Mouse (Mus musculus) spleen, postnatal 14 days (tissue): ENCODE results near the gene Psmf1.

ENCODE experiments used
- DNase-seq, 2 experiments: peaks; one replicate each; pipeline ENCODE4 v3.0.0; 2021 to 2022; ENCODE audit warnings: low spot score in 2 of 2

Gene Psmf1

GRCm38 (mm10) chr2:151735422-151735821, 8.6 kb downstream of the Psmf1 start:
- no peak for DNase-seq

GRCm38 (mm10) chr2:151733151-151733865, 10.7 kb downstream of the Psmf1 start:
- no peak for DNase-seq

GRCm38 (mm10) chr2:151724094-151724493, 19.9 kb downstream of the Psmf1 start:
- no peak for DNase-seq

- DNase-seq: no peak
Observed at GRCm38 (mm10) chr2:151716318-151717055, 27.5 kb downstream of the Psmf1 start.

- no peak for DNase-seq
Observed at GRCm38 (mm10) chr2:151715526-151715925, 28.5 kb downstream of the Psmf1 start.

- DNase-seq: no peak
Observed at GRCm38 (mm10) chr2:151712647-151713046, 31.3 kb downstream of the Psmf1 start.

- DNase-seq: no peak
Observed at GRCm38 (mm10) chr2:151702851-151703190, 41.2 kb downstream of the Psmf1 start.

GRCm38 (mm10) chr2:151702146-151702850, 41.7 kb downstream of the Psmf1 start:
- DNase-seq: no peak

GRCm38 (mm10) chr2:151701231-151702145, 42.5 kb downstream of the Psmf1 start, which contains the start of gene Tmem74b:
TSS of gene Tmem74b (plus strand) at chr2:151702008.
- DNase-seq: no peak

GRCm38 (mm10) chr2:151682976-151683375, 61.0 kb downstream of the Psmf1 start:
- DNase-seq: no peak

- DNase-seq: no peak
Observed at GRCm38 (mm10) chr2:151682357-151682756, 61.6 kb downstream of the Psmf1 start.

GRCm38 (mm10) chr2:151676234-151676633, 67.8 kb downstream of the Psmf1 start:
- DNase-seq: no peak

- no peak for DNase-seq
Observed at GRCm38 (mm10) chr2:151670968-151671329, 73.0 kb downstream of the Psmf1 start.

GRCm38 (mm10) chr2:151670026-151670967, 73.7 kb downstream of the Psmf1 start:
- no peak for DNase-seq

GRCm38 (mm10) chr2:151668433-151668832, 75.6 kb downstream of the Psmf1 start, which contains the start of gene Rad21l:
TSS of gene Rad21l (minus strand) at chr2:151668533.
- no peak for DNase-seq
